16 mouse cellular contexts compared by ENCODE assay signal in the genomic region with DNA sequence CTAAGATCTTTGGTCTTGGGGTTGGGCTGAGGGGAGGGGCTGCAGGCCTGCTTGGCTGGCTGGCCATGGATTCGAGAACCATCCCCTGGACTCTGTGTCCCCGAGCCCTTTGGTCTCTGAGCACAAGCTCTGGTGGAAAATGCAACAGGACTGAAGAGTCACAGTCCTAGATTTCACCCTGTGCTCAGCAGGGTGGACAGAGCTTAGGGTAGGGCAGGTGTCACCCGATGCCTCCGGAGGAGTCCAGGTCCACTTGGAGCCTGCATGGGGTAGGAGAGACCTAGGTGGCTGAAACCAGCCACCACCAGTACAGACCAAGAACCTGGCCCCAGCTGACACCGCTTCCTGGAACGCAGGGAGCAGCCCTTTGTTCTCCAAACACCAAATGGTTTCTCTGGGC. TPM values are rescaled to one million over a fixed set of nuclear protein-coding genes. Genes with fewer than 3 reads are reported as not detected.
DNase-seq lines count a peak whose midpoint lies in the region; ATAC-seq lines count a peak whose summit lies in the region.
"Had no signal": no experiment of that assay in that cellular context is flagged by ENCODE, and none has a peak within 500 bp of the region (broad histone marks: within the 10 kb centered on the region; RNA-seq: fewer than 3 reads in every experiment).

No protein-coding gene starts in this region.

- H3K9me3 ChIP-seq in kidney, embryonic 14.5 days (ENCODE audit: control insufficient read depth, low read length): no peaks in the 10 kb centered on the region
- H3K9me3 ChIP-seq: embryonic facial prominence, embryonic 15.5 days; heart, embryonic 15.5 days had no signal

- H3K27ac ChIP-seq in kidney, embryonic 14.5 days (ENCODE audit: low read depth, low read length): no peak overlapping the region
- H3K27ac ChIP-seq: embryonic facial prominence, embryonic 15.5 days; heart, embryonic 15.5 days had no signal

- H3K36me3 ChIP-seq in kidney, embryonic 14.5 days (ENCODE audit: control insufficient read depth, insufficient read depth, low read length): no peaks in the 10 kb centered on the region
- H3K36me3 ChIP-seq: embryonic facial prominence, embryonic 15.5 days; heart, embryonic 15.5 days had no signal

- no peaks in the 10 kb centered on the region for H3K4me1 ChIP-seq in kidney, embryonic 14.5 days (ENCODE audit: control insufficient read depth, insufficient read depth, low read length)
- H3K4me1 ChIP-seq: embryonic facial prominence, embryonic 15.5 days had no signal

- peak; percentile 90 for DNase-seq in kidney, adult 11 months
- DNase-seq in kidney, adult 18-20 months: peak; percentile 77
- peak; percentile 77 for DNase-seq in kidney, postnatal 14 days
- DNase-seq in urinary bladder, postnatal 36 days (ENCODE audit: low spot score in 2 of 2): no peak
- no peak for DNase-seq in right cerebral cortex, postnatal 14 days
- no peak for DNase-seq in urinary bladder, adult 18-20 months (ENCODE audit: low spot score in 2 of 2)
- DNase-seq: adrenal gland, postnatal 36 days; cerebellum, adult 2 months; liver; lung, adult 2 months; thymus, postnatal 4 days had no signal

- no peak for ATAC-seq in kidney, embryonic 14.5 days (ENCODE audit: low FRiP score, low TSS enrichment)
- ATAC-seq: Patski had no signal

- H3K4me2 ChIP-seq in kidney, embryonic 14.5 days (replicated peaks; ENCODE audit: low read depth, low read length): no peak overlapping the region
- H3K4me2 ChIP-seq: embryonic facial prominence, embryonic 15.5 days; heart, embryonic 15.5 days; midbrain, embryonic 11.5 days had no signal

- no peak overlapping the region for H3K4me3 ChIP-seq in kidney, embryonic 14.5 days (ENCODE audit: low read length)
- H3K4me3 ChIP-seq: embryonic facial prominence, embryonic 15.5 days; heart, embryonic 15.5 days had no signal

- H3K27me3 ChIP-seq in kidney, embryonic 14.5 days (ENCODE audit: control insufficient read depth, insufficient read depth, low read length): no peaks in the 10 kb centered on the region
- H3K27me3 ChIP-seq: embryonic facial prominence, embryonic 15.5 days; heart, embryonic 15.5 days; Patski had no signal

- 69% methylated on average over 6 of the region's 6 CpGs for WGBS in kidney, embryonic 14.5 days

- no peak overlapping the region; the same call in 1 of the 2 replicates for H3K9ac ChIP-seq in kidney, embryonic 14.5 days (ENCODE audit: low read depth, low read length)
- H3K9ac ChIP-seq: embryonic facial prominence, embryonic 15.5 days; heart, embryonic 15.5 days had no signal

RNA-seq across cellular contexts. Expression of a gene that starts 33.7 kb away (rescaled TPM):
- polyA plus RNA-seq in kidney, embryonic 14.5 days (2014; fragmentation: Nextera tagmentation; extraction: Ambion mirVana): 10.7 and 14.8 TPM in 2 replicates

RNA-seq across cellular contexts. Expression of a gene that starts 34.7 kb away (rescaled TPM):
- polyA plus RNA-seq in kidney, embryonic 14.5 days (2014; fragmentation: Nextera tagmentation; extraction: Ambion mirVana): 6.4 and 6.8 TPM in 2 replicates

RNA-seq across cellular contexts. Expression of a gene that starts 50.2 kb away (rescaled TPM):
- 12.2 and 16.9 TPM in 2 replicates for polyA plus RNA-seq in kidney, embryonic 14.5 days (2014; fragmentation: Nextera tagmentation; extraction: Ambion mirVana)

Comparison
In these comparisons a context has a peak if more than half of its experiments do, and no peak if none do; other contexts are left out.
1. DNase-seq: peak in kidney, adult 11 months (single experiment), kidney, adult 18-20 months (single experiment) and kidney, postnatal 14 days (single experiment); none in urinary bladder, postnatal 36 days (0 of 2), right cerebral cortex, postnatal 14 days (single experiment) and urinary bladder, adult 18-20 months (0 of 2).